17 mouse cellular contexts compared by ENCODE assay signal in the genomic region with DNA sequence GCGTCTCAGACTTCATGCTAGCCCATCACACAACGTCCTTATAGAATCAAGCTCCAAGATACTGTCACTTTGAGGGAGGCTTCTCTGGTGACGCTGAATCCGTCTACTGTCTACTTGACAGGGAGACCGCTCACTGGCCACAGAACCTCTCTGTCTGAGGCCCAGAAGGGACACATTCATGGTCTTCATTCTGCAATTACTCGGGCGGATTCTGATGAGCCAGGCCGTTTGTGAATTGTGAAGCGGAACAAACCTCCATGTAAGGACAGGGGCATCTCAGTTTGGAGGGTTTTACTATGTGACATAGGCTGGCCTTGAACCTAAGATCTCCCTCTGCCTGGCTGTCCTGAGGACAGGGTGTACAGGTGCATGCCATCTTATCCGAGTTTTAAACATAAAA.
"Had no signal": no experiment of that assay in that cellular context is flagged by ENCODE, and none has a peak within 500 bp of the region (broad histone marks: within the 10 kb centered on the region; RNA-seq: fewer than 3 reads in every experiment).

No protein-coding gene starts in this region.

- H3K4me2 ChIP-seq: lung, embryonic 15.5 days; midbrain, embryonic 12.5 days; neural tube, embryonic 12.5 days; stomach, embryonic 15.5 days had no signal

- H3K36me3 ChIP-seq: midbrain, embryonic 12.5 days; neural tube, embryonic 12.5 days had no signal

- H3K4me1 ChIP-seq: midbrain, embryonic 12.5 days had no signal

- H3K27ac ChIP-seq: macrophage; midbrain, embryonic 12.5 days; neural tube, embryonic 12.5 days; stomach, embryonic 15.5 days; stomach, postnatal 0 days had no signal

- H3K9ac ChIP-seq: liver, postnatal 0 days; lung, embryonic 15.5 days; midbrain, embryonic 12.5 days; neural tube, embryonic 12.5 days; stomach, embryonic 15.5 days had no signal

- H3K9me3 ChIP-seq: lung, embryonic 15.5 days; midbrain, embryonic 12.5 days; neural tube, embryonic 12.5 days; stomach, embryonic 15.5 days had no signal

- H3K27me3 ChIP-seq: lung, embryonic 15.5 days; midbrain, embryonic 12.5 days; neural tube, embryonic 12.5 days; stomach, embryonic 15.5 days had no signal

- H3K4me3 ChIP-seq: lung, embryonic 15.5 days; megakaryocyte, embryonic 14.5 days; midbrain, embryonic 12.5 days; neural tube, embryonic 12.5 days; stomach, embryonic 15.5 days had no signal

- ATAC-seq: liver, postnatal 0 days; lung, postnatal 0 days; midbrain, embryonic 16.5 days had no signal

- DNase-seq: liver, postnatal 0 days; lung, adult 2 months; lung, postnatal 14 days; midbrain, embryonic 14.5 days; right cerebral cortex, postnatal 14 days; thymus, adult 2 months; thymus, postnatal 25 days; thymus, postnatal 4 days had no signal
